Mouse (Mus musculus) right cerebral cortex, postnatal 14 days (tissue): ENCODE data around the gene Txn2.

Source experiments
- DNase-seq: peaks from one replicate; pipeline ENCODE4 v3.0.0; 2022

Txn2 gene

DNA sequence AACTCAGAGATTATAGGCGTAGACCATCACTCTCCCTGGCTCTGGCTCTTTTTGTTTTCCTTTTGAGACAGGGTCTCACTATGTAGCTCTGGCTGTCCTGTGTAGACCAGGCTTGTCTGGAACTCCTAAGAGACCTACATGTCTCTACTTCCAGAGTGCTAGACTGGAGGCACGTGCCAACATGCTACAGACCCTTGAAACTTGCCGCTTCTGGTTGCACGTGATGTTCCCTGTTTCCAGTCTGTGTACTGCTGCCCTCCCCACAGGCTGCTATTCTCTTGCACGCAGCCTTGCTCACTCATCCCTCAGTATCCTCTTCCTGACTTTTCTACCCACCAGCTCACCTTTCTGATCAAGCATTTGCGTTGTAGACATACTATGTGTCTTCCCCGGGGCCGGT lies 22.7 kb downstream of the Txn2 start:
- no peak for DNase-seq

DNA sequence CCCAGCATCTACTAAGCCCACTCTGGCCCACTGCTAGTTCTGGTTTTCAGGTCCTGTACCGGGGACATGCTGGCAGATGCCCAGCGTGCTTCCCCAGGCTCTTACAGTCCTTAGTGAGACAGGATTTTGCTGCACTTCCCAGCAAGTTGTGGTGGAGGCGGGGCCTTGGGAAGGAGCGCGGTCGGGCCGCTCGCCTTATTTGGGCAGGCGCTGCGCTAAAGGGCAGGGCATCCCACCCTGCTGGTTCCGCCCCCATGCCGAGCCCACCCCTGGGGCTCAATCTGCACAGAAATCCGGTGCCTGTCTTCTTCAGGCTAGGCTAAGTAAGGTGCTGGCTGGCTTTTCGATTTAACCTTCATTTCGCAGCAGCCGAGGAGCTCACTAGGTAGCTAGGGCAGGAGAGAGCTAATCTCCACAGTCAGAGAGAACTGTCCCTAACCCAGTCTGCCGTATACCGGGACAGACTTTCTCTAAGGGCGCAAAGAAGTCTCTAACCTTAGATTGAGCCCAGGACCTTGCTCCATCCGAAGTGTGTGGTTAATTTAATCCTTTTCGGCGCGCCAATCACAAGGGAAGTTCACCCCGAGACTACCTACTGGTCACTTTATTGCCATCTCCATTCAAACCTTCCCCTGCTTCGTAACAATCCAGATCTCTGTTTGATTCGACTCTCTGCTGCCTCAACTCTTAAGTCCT lies 23.4 kb downstream of the Txn2 start:
- peak; percentile 42 for DNase-seq

DNA sequence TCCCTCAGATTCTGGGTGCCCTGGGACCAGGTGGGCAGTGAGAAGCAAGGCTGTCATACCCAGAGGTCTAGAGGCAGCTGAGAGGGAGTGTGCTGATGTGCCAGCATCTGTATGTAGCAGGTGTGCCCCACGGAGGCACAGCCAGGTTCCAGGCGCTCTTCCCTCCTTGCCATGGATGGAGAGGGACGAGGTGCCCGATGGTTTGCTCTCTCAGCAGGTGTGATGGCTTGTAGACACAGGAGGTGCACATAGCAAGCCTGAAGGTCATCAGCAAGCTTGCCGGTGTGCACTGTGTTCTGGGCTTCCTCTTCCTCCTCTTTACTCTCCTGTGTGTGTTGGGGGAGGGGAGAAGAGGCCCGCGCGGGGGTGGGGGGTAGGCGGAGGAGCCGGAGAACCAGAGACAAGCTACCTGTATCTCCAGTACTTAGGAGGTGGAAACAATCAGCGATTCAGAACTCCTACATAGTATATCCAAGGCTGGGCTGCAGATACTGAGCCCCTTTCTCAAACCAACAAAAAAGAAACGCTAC lies 24.4 kb downstream of the Txn2 start:
- DNase-seq: no peak

DNA sequence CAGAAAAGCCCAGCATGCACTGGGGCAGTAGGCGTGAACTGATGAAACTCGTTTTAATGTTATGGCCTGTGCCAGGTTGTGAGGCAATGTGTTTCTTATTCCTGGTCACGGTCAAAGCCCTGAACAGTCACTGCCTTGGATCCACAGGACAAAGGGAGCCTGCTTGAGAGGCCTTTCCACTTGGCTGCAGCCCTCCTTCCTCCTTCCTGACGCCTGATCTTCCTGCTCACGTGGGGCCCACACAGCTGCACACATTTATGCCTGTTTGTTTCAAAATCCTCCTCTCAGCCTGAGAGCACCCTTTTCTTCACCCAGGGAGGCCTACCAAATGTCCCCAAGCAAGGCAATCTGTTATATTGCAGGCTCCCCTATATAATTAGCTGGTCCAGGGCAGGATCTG lies 25.6 kb downstream of the Txn2 start:
- no peak for DNase-seq

DNA sequence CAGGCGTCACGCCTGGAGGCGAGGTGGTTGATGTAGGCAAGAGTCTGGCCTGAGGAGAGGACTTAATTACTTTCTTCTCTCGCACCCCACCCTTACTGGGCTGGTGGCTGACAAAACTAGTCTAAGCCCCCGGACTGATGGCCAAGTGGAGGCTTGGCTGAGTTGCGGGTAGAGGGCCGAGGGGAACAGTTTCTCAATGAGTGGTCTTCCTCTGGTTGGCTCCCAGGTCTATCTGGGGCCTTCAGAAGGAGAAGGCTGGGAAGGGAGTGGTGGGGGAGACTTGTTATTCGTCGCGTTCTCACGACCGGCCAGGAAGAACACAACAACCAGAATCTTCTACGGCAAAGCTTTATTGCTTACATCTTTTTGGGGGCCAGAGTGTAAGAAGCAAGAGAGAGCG lies 33.9 kb downstream of the Txn2 start:
- DNase-seq: no peak

DNA sequence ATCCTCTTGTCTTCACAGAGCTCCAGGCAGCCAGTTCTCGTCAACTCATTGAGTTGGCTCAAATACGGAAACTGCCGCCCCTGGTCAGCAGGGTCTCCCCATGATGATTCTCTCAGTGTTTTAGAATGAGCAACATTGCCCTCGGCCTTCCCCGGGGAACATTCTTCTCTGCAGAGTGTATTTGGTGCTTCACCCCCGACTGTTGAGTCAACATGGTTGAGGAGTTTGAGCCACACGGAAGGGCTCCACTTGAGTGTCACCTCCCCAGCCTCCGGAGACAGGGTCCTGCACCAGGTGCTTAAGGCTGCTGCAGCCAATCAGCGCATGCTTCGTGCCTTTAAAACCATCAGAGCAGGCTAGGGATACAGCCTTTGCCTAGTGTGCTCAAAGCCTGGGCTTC lies 35.5 kb downstream of the Txn2 start:
- DNase-seq: no peak

DNA sequence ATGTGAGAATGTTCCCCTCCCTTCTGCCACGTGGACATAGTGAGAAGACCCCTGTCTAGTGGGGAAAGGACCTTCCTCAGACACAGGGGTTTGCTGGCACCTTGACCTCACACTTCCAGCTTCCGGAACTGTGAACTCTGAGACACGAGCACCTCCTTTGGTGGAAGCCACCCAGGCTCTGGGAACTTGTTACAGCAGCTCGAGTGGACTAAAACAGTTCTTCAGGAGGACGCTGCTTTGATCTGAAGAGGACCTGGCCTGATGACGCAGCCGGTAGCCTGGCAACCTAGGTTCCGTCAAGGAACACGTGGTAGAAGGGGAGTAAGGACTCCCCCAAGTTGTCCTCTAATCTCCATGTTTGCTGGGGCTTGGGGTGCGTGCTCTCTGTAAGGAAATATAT lies 36.4 kb downstream of the Txn2 start:
- DNase-seq: no peak

DNA sequence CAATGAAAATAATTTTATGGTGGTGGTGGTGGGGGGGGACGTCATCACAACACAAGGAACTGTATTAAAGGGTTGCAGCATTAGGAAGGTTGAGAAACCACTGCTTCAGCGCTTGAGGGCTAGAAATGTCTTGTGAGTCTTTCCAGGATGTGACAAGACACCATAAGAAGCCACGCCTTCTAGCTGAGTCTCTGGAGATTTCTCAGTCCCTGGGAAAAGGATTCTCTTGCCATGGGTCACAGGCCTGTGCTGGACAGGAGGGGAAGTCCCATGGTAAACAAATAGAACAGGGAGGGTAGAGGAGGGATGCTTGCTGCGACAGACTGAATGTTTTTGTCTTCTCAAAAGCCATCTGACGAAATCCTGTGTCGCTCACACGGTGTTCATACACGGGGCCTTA lies 37.0 kb downstream of the Txn2 start:
- DNase-seq: no peak

DNA sequence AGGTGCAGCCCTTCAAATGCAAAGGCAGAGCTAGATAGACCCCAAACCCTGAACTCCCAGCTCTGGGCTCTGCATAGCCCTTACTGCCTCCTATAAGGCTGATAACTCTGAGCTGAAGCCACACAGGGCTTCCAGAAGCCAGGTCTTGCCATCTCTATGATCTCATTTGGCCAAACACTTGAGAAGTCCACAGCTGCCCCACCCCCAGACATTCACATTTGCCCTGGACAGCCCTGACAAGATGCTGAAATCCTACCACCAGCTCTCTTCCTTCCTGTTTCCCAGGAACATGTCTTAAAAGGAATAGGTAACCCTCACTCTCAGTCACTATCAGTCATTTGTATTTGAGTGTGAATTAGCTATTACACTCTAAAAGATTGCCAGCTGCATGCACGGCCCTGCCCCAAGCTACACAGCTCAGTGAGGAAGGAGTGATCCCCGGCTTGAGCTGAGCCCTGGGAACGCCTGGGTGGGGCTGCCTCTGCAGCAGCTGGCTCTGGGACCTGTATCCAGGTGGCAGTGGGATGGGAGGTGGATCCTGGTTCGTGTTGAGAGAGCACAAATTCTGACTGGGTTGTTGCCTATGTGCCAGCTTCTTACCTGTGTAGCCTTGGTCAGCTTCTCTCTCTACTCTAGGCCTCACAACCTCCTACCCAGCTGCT lies 38.9 kb downstream of the Txn2 start:
- DNase-seq: no peak

DNA sequence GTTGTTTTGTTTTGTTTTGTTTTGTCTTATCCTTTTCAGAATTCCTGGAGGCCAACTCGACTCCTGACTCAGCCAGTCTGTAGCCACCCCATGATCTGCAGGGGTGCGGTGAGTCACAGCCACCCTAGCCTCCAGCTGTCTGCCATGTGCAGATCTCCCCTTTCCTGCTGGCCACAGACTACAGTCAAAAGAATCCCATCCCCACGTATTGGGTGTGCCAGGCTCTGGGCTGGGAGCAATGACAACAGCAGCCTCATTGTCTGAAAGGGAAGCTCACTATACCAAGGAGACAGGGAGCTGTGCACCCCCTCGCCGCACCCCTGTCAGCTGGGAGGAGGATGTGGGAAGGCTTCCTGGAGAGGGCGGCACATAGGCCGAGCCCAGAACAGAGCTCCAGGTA lies 40.5 kb downstream of the Txn2 start:
- DNase-seq: no peak

DNA sequence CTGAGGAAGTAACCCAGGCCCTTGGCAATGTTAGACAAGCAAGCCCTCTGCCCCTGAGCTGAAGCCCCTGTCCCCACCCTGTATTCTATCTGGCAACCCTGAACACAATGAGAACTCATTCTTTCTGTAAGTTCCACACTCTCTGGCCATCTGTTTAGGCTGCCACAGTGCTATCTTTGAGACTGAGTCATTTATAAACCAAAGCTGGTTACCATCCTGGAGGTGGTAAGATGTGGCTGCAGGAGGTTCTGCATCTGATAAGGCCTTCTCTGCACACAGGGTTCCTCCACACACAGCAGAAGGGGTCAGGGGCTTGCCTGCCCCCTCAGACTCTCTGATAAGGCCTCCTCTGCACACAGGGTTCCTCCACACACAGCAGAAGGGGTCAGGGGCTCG lies 41.7 kb downstream of the Txn2 start:
- DNase-seq: no peak

DNA sequence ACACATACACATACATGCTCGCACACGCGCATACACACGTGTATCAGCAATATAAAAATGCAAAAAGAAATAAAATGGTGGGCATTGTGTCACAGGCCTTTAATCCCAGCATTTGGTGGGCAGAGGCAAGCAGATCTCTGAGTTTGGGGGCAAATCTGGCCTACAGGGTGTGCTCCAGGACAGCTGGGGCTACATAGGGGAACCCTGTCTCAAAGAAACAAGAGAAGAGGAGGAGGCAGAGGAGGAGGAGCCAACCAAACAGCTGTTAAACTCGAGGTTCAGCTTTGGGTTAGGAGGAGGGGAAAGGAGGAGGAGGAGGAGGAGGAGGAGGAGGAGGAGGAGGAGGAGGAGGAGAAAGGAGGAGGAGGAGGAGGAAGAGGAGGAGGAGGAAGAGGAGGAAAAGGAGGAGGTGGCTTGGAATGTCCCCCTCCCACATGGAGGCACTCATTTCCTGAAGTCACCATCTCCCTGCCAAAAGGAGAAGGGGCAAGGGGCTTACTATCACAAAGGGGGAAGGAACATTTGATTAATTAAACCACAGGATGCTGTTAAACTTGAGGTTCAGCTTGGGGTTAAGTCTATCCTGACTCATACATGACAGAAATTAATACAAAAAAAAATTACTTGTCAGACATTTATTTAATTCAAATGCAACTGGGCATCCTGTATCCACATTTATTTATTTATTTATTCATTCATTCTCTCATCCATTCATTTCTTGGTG lies 42.3 kb downstream of the Txn2 start:
- no peak for DNase-seq

DNA sequence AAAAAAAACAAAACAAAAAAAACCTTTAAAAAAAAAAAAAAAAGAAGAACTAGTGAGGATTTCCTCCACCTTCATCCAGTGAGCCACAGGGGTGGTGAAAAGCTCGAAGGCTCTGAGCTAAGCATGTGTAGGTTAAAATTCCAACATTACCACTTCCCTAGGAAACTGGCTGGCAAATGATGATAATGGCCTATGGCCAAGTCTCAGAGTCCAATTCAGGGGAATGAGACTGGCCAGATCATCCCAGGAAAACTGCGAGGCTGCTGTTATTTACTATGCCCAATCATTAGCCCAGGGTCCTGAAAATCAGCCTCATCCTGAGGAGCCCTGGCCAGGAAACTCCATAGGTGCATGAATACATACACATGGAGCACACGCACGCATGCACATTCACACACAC lies 42.9 kb downstream of the Txn2 start:
- no peak for DNase-seq

DNA sequence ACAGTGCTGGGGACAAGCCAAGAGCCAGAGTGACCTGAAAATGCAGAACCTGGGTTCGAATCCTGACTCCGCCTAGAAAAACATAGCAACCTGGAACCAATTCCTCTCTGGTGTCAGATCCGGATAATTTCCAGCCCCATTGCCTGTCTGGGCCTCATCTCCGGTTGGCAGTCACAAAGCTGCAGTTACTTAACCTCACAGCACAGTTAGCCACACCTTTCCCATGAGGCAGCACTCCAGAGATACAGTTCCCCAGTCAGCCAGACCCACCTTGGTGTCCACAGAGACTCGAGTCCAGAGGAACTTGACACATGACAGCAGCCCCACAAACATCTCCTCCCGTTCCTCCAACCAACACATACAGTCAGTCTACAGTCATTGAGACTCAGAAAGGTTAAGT lies 43.6 kb downstream of the Txn2 start:
- DNase-seq: no peak

DNA sequence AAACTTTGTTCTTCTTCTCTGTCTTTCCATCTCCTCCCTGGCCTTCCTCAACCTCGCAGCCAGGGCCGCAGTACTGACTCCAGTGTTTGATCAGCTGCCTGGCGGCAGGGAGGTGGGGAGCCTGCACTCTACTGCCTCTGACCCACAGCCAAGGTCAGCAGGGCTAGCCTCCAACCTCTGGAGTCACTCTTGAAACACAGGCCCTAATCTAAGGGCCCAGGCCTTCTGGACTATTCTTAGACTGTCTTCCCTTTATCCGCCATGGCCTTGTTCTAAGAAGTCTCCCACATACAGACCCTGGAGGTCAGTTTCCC lies 45.2 kb downstream of the Txn2 start:
- DNase-seq: no peak

DNA sequence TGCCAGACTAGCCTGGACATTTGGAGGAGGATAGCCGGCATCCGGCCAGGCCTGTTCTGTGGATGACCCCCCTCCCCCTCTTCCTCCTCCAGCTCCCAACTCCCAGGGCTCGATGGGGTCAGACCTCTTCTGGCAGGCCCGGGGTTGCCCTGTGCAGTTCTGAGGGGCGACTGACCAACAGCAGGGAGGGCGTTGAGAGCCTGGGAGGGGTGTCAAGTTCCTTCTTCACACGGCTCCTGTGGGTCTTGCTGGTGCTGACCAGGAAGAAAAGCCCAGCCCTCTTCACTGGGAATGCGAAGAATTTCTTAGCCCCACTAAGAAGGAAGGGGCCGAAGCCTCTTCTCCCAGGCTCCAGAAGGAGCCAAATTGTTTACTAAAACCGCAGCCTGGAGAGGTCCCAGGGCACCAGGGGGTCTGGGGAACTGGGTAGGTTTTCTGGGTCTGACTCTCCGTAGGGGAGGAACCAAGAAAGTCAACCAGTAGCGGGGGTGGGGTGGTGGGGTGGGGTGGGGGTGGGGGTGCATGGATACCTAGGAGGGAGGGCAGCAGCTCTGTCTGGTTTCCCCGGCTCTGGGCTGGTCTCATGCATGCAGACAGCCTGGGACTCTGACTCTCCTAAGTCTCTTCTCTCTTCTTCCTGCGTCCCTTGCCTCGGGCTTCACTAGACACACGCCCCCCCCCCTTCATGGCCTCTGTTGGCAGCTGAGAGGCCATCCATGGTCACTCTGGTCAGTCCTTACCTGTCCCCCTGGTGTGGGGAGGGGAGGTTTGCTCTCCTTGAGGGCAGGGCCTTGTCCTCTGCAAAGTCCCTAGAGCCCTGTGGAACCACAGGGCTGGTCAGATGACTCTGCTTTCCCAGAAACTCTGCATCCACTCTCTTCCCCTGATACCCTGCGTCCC lies 45.8 kb downstream of the Txn2 start:
- no peak for DNase-seq

DNA sequence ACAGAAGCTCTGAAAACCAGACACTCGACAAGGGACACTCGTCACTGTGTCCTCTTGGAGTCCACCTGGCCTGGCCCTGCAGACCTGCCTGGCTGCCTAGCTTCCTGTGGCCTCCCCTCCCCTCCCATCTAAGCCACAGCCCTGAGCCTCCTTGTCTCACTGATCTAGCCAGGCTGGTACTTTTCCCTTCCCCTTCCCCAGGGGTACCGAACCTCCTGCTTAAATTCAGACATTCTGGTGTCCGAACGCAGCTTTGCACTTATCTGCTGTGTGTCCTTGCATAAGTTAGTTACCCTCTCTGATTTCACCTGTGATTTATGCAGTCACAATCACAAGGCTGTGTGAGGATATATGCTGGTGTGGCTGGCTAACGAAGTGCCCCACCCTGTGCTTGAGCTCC lies 46.5 kb downstream of the Txn2 start:
- DNase-seq: no peak

DNA sequence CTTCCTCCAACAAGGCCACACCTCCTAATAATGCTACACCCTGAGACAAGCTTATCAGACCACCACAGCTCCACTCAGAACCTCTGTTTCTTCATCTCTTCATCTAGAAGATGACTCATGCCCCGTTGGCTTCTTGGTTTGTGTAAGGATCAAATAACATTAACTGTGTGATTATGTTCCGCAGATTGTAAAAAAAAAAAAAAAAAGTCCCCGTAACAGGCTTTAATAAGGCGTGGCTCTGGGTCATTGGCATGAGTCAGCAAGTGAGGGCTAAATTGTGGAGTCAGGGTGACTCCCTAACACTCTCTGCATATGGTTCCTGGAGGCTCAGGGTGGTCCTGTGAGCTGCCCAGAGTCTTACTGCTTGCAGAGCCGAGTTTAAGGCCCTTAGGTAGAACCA lies 47.1 kb downstream of the Txn2 start:
- DNase-seq: no peak

DNA sequence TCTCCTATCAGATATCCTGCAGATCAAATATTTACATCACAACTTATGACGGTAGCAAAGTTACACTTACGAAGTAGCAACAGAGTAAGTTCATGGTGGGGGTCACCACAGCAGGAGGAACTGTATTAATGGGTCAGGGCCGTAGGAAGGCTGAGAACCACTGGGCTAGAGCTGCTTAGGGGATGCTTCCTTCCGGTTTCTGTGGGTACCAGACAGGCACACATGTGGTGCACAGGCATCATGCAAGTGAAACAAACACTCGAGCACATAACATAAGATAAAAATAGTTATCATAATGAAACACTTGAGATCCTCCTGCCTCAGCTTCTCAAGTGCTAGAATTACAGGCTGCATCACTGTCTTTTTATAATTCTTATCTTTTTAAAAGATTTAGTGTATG lies 48.1 kb downstream of the Txn2 start:
- no peak for DNase-seq

DNA sequence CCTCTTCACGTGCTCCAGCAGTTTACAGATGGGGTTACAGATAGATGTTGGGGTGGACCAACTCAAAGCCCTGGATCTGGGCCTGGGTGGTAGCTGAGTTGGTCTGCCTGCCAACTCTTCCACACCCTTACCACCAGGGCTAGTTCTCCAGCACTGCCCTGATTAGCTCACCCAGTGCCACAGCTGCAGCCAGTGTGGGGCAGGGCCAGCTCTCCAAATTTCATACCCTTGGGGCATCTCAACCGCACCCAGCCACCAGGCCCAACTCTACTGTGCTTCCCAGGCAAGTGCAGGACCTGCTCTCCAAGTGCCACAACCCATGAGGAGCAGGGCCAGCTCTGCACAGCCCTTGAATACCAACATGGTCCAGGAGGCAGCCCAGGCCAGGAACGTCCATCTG lies 49.0 kb downstream of the Txn2 start:
- no peak for DNase-seq

DNA sequence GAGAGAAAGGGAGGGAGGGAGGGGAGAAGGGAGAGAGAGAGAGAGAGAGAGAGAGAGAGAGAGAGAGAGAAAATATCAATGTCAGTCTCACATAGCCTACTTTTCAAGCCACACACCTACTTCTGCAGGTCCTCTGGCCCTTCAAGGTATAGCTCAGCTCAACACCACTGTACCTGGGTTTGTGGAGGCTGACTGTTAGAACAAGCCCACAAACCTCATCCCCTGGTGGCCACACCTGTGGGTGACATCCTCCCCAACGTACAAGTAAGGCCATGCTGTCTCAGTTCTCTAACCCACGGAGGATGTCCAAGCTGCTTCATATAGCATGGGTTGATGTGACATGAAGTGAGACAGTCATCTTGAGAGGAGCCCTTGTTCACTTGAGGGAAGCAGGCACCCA lies 51.6 kb downstream of the Txn2 start:
- no peak for DNase-seq

DNA sequence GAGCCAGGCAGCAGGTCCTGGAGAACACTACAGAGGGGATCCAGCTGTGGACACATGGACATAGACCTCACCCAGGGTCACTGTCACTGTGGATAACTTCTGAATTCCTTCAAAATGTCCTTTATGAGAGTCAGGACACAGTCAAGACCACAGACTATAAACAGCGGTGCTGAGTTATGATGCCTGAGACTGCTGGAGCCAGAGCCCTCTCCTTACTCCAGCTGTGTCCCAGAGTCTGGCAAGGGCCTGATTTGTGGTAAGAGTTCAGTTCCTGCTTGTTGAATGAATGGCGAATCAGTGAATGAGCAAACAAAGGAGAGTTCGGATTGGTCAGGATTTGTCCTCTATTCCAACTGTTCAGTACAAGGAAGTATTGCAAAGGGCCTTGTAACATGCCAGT lies 52.1 kb downstream of the Txn2 start:
- DNase-seq: no peak

DNA sequence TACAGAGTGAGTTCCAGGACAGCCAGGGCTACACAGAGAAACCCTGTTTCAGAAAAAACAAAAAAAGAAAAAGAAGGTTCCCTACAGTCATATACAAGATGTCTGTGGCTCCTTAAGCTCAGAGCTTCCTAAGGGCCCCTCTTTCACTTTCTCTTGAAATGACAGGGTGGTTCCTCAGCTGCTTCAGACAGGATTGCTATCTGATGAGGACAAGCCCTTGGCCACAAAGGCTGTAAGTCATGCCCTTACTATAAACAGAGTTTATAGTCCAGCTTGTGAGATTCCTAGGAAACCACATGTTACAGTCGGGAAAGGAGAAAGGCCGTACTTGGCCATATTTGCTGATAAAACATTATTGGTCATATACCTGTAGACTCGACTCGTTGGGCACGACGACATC lies 52.9 kb downstream of the Txn2 start:
- DNase-seq: no peak
